Mouse (Mus musculus) megakaryocyte, embryonic 14.5 days (primary cell): Measurements from ENCODE around the gene Rd3l.

Source experiments
- FLI1 ChIP-seq: IDR thresholded peaks from 2 replicates; pipeline ENCODE4 v1.6.1; 2012; ENCODE audit warnings: low read length, inconsistent platforms, mixed read lengths
- GATA1 ChIP-seq: IDR thresholded peaks from 3 replicates; pipeline ENCODE4 v1.6.1; 2012; ENCODE audit warnings: mixed read lengths, low read length, inconsistent platforms, borderline replicate concordance

DNA sequence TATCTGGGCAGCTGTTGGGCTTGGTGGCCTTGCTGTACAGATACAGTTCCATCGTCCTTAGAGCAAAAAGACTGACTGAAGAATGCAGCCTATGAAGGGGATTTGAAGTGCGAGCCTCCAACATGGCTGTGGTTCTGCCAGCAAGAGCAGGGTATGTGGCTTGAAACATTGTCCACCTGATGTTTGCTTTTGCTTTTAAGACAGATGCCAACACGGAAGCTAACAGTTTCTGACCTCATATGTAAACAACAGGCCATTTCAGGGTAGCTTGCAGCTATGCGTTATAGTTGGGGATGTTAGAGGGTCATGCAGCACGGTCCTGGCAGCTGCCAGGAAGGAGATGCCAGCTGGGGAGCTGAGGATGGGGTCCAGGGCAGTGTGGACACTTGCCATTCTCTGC lies 30.6 kb downstream of the Rd3l start:
- TF ChIP-seq GATA1 (no peak), FLI1 (no peak)
